Mouse (Mus musculus) stomach, postnatal 0 days (tissue): ENCODE measurements around the gene Slc9a2. TPM values are rescaled to one million over a fixed set of nuclear protein-coding genes. Genes with fewer than 3 reads are reported as not detected.

Experiments
- ATAC-seq: fragments of 200-750 bp; cut with Nextera tagmentation; 2 replicates; pipeline ENCODE4 v1.8.0; 2017; ENCODE audit not compliant: low FRiP score, low TSS enrichment
- DNase-seq: peaks from one replicate; pipeline ENCODE4 v3.0.0-alpha.2; 2016; ENCODE audit warnings: low spot score
- H3K27ac ChIP-seq: fragments of 300-500 bp; sonication (generic); replicated peaks from 2 replicates; pipeline ENCODE4 v1.5.1; 2014; ENCODE audit warnings: mild to moderate bottlenecking, control low read depth
- H3K27me3 ChIP-seq: fragments of 300-500 bp; sonication (generic); 2 replicates; pipeline ENCODE4 v1.6.1; 2014; ENCODE audit warnings: low read length; ENCODE audit not compliant: control insufficient read depth, insufficient read depth
- H3K36me3 ChIP-seq: fragments of 300-500 bp; sonication (generic); 2 replicates; pipeline ENCODE4 v1.6.1; 2014; ENCODE audit warnings: low read length, mixed read lengths; ENCODE audit not compliant: control insufficient read depth, insufficient read depth
- H3K4me1 ChIP-seq: fragments of 300-500 bp; sonication (generic); replicated peaks from 2 replicates; pipeline ENCODE4 v1.6.1; 2014; ENCODE audit warnings: antibody characterized with exemption; ENCODE audit not compliant: control insufficient read depth, insufficient read depth
- H3K4me2 ChIP-seq: fragments of 300-500 bp; sonication (generic); replicated peaks from 2 replicates; pipeline ENCODE4 v1.6.1; 2014; ENCODE audit warnings: low read depth, mild to moderate bottlenecking, control low read depth, moderate library complexity
- H3K4me3 ChIP-seq: fragments of 300-500 bp; sonication (generic); 2 replicates; pipeline ENCODE4 v1.5.1; 2014; ENCODE audit warnings: low read depth, low read length, control low read depth
- H3K9ac ChIP-seq: fragments of 300-500 bp; sonication (generic); 2 replicates; pipeline ENCODE4 v1.6.1; 2014; ENCODE audit warnings: mild to moderate bottlenecking, low read length, control low read depth, mixed read lengths
- H3K9me3 ChIP-seq: fragments of 300-500 bp; sonication (generic); 2 replicates; pipeline ENCODE4 v1.6.1; 2016; ENCODE audit warnings: low read length; ENCODE audit not compliant: control insufficient read depth
- CTCF ChIP-seq: IDR thresholded peaks from 2 replicates; pipeline ENCODE4 v1.5.1; 2016; ENCODE audit warnings: antibody characterized with exemption, low read depth, mild to moderate bottlenecking, moderate library complexity
- EP300 ChIP-seq: optimal IDR thresholded peaks from 2 replicates; pipeline ENCODE3; 2016; ENCODE audit warnings: antibody characterized with exemption
- WGBS: fragments of 180-500 bp; shearing (Covaris S2); extraction: QIAGEN DNeasy Blood & Tissue Kit; methylation state at CpG from one replicate; pipeline ENCODE4 v1.1.7; 2014; 5-methylcytosine and 5-hydroxymethylcytosine counted together
- polyA plus RNA-seq: library from polyadenylated mRNA; unstranded; fragments of >200 nt; fragmentation: Nextera tagmentation; extraction: Ambion mirVana; gene quantifications from 2 replicates; pipeline ENCODE4 v1.2.1, GENCODE M21; 2015

Gene Slc9a2
- polyA plus RNA-seq, 1 experiment from 2014 or later = 13.9 TPM

- no peak for DNase-seq
- Histone ChIP-seq H3K9ac (no peak overlapping the region), H3K9me3 (no peaks in the 10 kb centered on the region), H3K4me1 (no peaks in the 10 kb centered on the region), H3K4me3 (no peak overlapping the region), H3K36me3 (no peaks in the 10 kb centered on the region), H3K4me2 (no peak overlapping the region), H3K27ac (no peak overlapping the region), H3K27me3 (no peaks in the 10 kb centered on the region)
- ATAC-seq = no peak
- 96% methylated on average over 1 of the region's 1 CpGs for WGBS
- TF ChIP-seq CTCF = peak; percentile 23; the same call in 1 of the 2 replicates
- no peak for TF ChIP-seq EP300
Measured at GRCm38 (mm10) chr1:40764042-40764441, 83.7 kb downstream of the Slc9a2 start.

- H3K9ac ChIP-seq = no peak overlapping the region
- H3K4me1 ChIP-seq = no peaks in the 10 kb centered on the region
- H3K9me3 ChIP-seq = no peaks in the 10 kb centered on the region
- H3K4me3 ChIP-seq = no peak overlapping the region
- DNase-seq (no peak), ATAC-seq (no peak)
- H3K4me2 ChIP-seq = no peak overlapping the region
- 85% methylated on average over 15 of the region's 15 CpGs for WGBS
- H3K27ac ChIP-seq = no peak overlapping the region
- H3K36me3 ChIP-seq = no peaks in the 10 kb centered on the region
- TF ChIP-seq CTCF = no peak
- TF ChIP-seq EP300 = no peak
- no peaks in the 10 kb centered on the region for H3K27me3 ChIP-seq
Measured at GRCm38 (mm10) chr1:40764701-40765275, 84.4 kb downstream of the Slc9a2 start.

GRCm38 (mm10) chr1:40765521-40765920 lies 85.1 kb downstream of the Slc9a2 start:
- Histone ChIP-seq H3K9ac (no peak overlapping the region), H3K36me3 (no peaks in the 10 kb centered on the region), H3K4me2 (no peak overlapping the region), H3K9me3 (no peaks in the 10 kb centered on the region), H3K27ac (no peak overlapping the region), H3K4me1 (no peaks in the 10 kb centered on the region), H3K27me3 (no peaks in the 10 kb centered on the region), H3K4me3 (no peak overlapping the region)
- TF ChIP-seq CTCF = no peak
- no peak for TF ChIP-seq EP300
- WGBS = 87% methylated on average over 12 of the region's 12 CpGs
- ATAC-seq (no peak), DNase-seq (no peak)

GRCm38 (mm10) chr1:40767588-40767987 lies 87.2 kb downstream of the Slc9a2 start:
- ATAC-seq = no peak
- H3K4me2 ChIP-seq = no peak overlapping the region
- no peak for TF ChIP-seq CTCF
- no peak for TF ChIP-seq EP300
- H3K27me3 ChIP-seq = no peaks in the 10 kb centered on the region
- WGBS = 89% methylated on average over 18 of the region's 18 CpGs
- no peak overlapping the region for H3K27ac ChIP-seq
- H3K9me3 ChIP-seq = no peaks in the 10 kb centered on the region
- no peaks in the 10 kb centered on the region for H3K36me3 ChIP-seq
- no peak overlapping the region for H3K9ac ChIP-seq
- no peak overlapping the region for H3K4me3 ChIP-seq
- no peaks in the 10 kb centered on the region for H3K4me1 ChIP-seq
- DNase-seq = no peak

- TF ChIP-seq EP300 = no peak
- peak; percentile 81 for TF ChIP-seq CTCF
- Histone ChIP-seq H3K27me3 (no peaks in the 10 kb centered on the region), H3K9ac (no peak overlapping the region), H3K4me2 (no peak overlapping the region), H3K36me3 (0 out of 2 replicates have a peak, but pooled peaks cover under 1% of the 10 kb centered on the region), H3K4me3 (no peak overlapping the region), H3K9me3 (no peaks in the 10 kb centered on the region), H3K27ac (no peak overlapping the region), H3K4me1 (no peaks in the 10 kb centered on the region)
- ATAC-seq = peak; percentile 53; the same call in 1 of the 2 replicates
- peak; percentile 72 for DNase-seq
- WGBS = 29% methylated on average over 6 of the region's 6 CpGs
Measured at GRCm38 (mm10) chr1:40768606-40769005, 88.2 kb downstream of the Slc9a2 start.

GRCm38 (mm10) chr1:40769331-40769894 lies 89.0 kb downstream of the Slc9a2 start:
- Histone ChIP-seq H3K9me3 (no peaks in the 10 kb centered on the region), H3K4me1 (no peaks in the 10 kb centered on the region), H3K9ac (no peak overlapping the region), H3K4me2 (no peak overlapping the region), H3K27me3 (no peaks in the 10 kb centered on the region), H3K27ac (no peak overlapping the region), H3K36me3 (peaks cover 3% of the 10 kb centered on the region; the same call in 1 of the 2 replicates), H3K4me3 (no peak overlapping the region)
- ATAC-seq (no peak), DNase-seq (no peak)
- WGBS = 77% methylated on average over 4 of the region's 4 CpGs
- no peak for TF ChIP-seq EP300
- TF ChIP-seq CTCF = no peak
